Mouse (Mus musculus) spleen, postnatal 36 days (tissue): ENCODE measurements around the gene Dusp13.

ENCODE experiments used
- DNase-seq, 2 experiments: peaks; one replicate each; pipeline ENCODE4 v3.0.0; 2022; ENCODE audit warnings: low spot score in 2 of 2, mixed read lengths in 1 of 2

Gene Dusp13

DNA sequence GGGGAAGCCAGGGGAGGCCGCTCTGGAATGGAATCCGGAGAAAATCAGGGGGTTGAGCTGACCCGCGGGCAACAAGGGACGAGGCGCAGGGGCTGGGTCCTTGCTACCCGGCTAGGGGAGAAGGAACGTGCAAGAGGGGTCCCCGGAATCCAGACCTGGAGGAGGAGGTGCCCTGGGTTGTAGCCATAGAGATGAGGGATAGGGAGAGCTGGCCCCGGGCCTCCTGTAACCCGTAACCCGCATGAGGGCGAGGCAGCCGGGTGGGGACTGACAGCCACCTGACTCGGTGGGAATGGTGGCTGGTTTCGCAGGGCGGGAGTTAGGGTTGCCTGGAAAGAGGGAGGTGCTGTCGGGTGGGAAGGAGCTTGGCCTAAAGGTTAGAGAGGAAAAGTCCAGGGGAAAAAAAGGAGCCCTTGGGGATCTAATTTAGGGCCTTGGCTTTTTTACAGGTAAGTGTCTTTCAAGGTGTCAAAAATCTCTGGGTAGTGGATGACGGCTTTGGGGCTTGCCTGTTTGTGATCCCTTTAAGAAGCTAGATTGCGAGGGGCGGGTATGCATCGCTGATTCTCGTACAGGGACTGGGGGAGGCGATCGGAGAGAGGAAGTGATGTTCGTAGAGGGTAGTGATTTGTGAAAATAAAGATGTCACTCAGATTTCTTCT, at the start of gene Dusp13:
Gene Dusp13 (minus strand): TSS at position 301 of the 662 bp plus-strand sequence.
- peak; percentile 63 to 70 for DNase-seq

DNA sequence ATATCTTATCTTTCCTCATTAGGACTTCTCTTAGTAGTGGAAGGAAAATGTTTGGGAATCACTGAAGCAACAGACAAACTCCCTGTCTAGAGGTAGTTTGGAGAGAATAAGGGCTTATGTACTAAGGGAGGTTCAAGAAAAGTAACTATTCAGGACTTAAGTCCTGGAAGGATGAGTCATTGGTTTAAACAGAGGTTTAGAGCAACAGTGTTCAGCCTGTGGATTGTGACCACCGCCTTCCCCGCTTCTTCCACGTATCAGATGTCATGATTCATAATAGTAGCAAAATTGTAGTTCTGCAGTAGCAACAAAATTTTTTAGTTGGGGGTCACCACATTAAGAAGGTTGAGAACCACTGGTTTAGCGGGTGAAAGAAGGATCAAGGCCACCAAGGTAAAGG, 49.7 kb upstream of the Dusp13 start:
- no peak for DNase-seq

DNA sequence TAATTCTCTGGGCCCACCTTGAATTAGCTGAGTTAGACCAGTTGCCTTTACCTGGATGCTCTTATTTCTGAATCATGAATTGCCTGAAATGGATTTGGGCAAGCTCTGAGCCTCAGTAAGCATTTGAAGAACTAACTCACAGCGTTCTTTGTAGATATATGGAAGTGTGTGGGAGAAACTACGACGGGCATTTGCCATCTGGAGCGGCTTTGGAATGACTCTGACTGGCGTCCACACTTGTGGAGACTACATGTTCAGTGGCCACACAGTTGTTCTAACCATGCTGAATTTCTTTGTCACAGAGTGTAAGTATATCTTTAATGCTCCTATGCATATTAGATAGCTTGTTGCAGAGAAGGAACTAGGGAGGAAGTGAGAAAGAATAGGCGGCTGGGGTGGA, 41.3 kb upstream of the Dusp13 start:
- no peak for DNase-seq

DNA sequence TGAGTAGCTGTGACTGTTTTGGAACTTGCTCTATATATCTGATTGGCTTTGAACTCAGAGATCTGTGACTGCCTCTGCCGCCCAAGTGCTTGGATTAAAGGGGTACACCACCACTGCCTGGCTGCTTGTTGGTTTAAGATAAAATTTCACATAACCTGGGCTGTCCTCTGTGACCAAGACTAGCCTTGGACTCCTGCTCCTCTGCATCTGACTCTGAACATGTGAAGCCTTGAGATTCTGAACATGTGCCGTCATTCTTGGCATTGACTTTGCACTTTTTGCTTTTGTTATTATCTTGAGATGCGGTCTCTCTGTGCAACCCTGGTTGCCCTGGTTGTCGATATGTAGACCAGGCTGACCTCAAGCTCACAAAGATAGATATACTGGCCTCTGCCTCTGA, 40.7 kb upstream of the Dusp13 start:
- DNase-seq, result no peak

DNA sequence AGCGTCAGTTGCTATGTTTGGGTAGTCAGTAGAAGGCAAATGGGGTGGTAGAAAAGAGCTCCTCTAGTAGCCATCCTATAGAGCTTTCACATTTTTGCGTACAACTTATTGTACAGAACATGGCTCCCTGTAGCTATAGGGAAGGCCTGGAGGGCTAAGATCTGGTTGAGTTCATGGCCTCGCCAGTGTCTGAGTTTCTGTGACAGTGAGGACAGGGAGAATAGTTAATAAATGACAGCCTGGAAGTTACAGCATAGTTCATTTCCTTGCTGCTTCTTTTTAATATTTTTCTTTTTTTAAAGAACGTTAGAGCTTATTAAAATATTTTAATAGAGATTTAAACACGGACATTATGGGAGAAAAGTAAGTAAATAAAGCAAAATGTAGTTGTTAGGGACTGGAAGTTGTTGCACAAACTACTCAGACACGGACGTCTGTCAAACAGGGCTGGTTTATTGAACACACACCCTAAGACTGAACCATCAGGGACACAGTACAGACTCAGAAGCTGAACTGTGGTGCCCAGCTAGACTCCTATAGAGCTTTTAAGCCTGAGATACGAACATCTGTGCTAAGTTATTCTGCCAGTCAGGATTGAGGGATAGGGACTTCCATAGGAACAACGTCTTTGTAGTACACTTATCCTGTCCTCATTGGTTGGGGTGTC, 39.7 kb upstream of the Dusp13 start:
- no peak for DNase-seq

GRCm38 (mm10) chr14:21788121-21788520, 37.1 kb upstream of the Dusp13 start:
- no peak for DNase-seq

DNA sequence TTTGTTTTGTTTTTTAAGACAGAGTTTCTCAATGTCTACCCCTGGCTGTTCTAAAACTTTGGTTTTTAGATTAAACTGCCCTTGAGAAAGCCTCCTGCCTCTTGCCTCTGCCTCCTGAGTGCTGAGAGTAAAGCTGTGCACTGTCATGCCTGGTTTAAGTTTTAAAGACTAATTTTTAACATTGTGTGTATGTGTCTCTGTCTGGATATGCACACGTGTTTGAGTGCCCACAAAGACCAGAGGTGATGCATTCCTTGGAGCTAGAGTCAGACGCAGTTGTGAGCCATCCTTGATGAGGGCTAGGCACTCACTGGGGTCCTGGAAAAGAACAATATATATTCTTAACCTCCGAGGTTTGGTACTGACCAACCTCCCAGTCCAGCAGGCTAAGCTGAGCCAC, 36.4 kb upstream of the Dusp13 start:
- no peak for DNase-seq

GRCm38 (mm10) chr14:21786500-21786899, 35.5 kb upstream of the Dusp13 start:
- no peak for DNase-seq

DNA sequence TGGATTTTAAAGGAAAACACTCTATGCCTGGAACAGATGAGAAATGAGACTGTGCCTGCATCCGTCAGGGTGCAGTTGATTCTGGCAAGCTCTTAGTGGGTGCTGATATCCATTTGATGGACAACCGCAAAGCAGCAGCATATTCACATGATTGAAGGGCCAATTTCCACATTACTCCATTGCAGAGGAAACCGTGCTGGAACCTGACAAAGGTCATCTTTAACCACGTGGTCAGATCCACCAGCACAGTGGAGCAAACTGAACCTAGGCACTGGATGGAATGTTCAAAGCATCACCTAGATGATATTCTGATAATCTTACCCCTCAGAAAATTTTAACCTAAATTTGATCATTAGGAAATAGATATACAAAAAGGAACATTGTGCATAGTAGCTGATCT, 25.2 kb upstream of the Dusp13 start:
- no peak for DNase-seq

GRCm38 (mm10) chr14:21773946-21774345, 23.0 kb upstream of the Dusp13 start:
- DNase-seq, result no peak

- DNase-seq, result no peak
These were observed 21.7 kb upstream of the Dusp13 start for GRCm38 (mm10) chr14:21772506-21773281.

DNA sequence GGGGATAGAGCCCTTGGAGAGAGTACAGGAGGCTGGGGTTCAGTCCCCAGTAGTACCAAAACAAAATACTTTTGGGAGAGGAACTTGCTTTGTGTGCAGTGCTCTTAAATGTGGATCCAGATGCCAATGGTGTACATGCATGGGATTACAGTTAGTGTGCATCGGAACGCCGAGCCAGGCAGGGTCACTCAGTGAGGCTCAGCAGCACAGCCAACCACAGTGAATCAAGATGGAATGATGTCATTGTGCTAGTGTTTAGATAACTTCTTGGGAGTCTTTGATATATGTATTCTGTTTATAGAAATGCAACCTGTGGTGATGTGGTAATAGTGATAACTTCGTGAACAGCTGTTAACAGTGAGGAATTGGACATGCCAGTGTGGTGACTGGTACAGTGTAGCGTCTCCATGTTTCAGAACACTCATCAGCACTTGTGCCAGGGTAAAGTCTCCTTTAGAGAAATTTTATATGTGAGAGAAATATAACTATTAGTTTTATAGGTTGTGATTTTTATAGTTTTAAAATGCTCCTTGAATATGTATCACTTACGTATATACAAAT, 15.5 kb upstream of the Dusp13 start:
- DNase-seq, result no peak

DNA sequence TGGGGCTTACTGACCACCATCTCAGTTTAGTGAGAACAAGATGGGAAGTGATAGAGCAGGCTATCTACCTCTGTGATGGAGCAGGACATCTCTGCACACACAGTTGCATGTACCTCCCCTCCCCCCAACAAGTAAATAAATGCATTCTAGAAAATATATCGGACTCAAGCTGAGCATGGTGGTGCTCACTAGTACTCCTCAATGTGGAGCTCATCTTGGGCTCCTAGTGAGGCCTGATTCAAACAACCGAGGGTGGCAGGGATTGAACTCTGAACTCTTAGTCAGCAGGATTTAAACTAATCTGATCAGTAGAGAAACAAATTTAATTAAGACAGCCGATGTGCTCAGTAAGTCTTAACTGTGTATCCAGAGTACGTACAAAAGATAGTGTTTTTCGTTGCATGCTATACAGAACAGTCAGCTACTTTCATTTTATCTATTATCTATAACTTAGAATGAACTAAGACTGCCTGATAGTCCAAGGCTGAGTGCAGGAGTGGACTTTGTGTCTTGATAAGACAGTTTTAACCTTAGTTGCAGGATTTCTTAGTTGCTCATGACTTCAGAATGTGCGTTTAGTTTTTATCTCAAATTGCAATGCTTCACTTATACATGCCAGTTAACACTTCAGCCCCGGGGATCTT, 14.9 kb upstream of the Dusp13 start:
- DNase-seq, result no peak

DNA sequence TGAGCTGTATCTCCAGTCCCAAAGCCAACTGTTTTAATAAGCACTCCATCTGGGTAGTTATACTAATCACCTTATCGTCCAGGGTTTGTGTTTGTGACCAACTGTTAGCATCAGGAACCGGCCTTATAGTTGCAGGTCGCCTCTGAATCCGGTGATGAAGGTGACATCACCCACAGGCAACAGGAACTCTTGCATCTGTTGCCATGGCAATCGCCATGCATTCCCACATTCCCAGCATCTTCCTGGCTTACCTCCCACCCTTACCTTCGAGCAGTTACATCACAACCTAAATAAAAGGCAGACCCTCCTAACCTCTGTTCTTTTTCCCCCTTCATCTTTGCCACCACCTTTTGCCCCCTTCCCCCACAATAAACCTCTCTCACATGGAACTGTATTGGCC, 13.7 kb upstream of the Dusp13 start:
- no peak for DNase-seq

GRCm38 (mm10) chr14:21763736-21764135, 12.8 kb upstream of the Dusp13 start:
- DNase-seq, result no peak

GRCm38 (mm10) chr14:21761560-21761959, 10.6 kb upstream of the Dusp13 start:
- DNase-seq, result no peak

DNA sequence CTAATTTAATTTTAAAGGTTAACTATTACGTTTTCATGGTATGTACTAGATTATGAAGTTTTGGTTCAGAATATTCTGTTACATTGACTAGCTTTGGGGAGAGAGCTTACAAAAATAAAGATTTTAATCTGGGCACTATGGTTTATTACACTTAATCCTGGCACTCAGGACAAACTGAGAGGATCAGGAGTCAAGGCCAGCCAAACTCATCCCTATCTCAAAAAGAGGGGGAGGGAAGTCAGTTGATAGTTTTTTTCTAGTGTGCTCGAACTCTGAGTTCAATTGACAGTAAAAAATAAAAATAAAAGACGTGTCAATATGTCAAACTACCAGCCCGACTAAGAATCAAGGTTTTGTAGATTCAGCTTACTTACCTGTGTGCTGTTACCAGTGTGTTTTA, 2.4 kb upstream of the Dusp13 start:
- DNase-seq, result no peak

DNA sequence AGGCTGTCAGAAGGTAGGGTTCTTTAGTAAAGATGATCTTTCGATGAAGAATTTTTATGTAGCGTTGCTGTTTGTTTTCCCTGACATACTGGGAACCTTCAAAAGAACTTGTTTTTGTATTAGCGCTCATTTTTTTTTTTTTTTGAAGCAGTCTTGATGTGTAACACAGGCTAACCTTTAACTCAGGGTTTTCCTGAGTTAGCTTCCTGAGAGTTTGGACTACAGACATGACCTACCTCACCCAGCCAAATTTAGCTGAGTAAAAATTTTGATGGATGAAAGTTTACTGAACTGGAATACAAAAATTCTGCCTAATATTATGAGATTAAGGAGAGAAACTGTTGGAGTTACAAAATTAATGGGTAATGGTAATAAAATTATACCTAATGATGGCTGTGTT, 1.4 kb upstream of the Dusp13 start:
- DNase-seq, result no peak

DNA sequence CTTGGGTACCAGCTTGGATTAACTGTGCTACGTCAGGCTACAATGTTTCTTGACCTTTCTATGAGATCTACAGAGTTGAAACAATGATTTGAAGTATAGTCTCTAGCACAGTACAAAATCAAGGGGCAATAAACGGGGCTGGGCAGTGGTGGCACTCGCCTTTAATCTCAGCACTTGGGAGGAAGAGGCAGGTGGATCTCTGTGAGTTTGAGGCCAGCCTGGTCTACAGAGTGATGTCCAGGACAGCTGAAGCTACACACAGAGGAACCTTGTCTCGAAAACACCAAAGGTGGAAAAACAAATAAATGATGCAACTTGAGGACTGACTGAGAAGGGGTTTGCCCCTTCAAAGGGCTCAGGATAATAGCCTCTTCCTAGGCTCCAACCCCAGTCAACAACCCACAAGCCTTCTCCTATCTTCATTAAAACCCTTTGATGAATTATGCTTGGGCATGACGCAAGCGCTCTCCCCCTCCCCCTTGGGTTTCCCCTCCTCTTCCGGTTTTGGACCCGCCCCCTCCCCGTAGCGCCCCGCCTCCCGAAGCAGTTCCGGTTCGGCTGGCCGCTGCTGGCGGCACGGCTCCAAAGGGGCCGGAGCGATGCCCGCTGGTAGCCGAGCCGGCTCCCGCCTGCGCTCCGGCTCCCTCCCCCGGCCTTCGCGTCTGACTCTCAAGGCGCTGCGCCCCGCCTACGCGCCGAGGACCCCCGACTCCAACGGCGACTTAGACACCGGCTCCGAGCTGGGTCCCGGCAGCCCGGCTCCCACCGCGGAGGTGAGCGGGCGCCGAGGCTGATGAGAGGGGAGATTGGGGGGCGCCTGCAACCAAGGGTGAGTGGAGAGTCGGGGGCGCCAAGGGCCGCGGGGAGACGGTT, 737 bp downstream of the Dusp13 start, which contains the start of gene Samd8:
Gene Samd8 (plus strand): TSS at position 524 of the 873 bp plus-strand sequence.
- peak; percentile 72 to 75 for DNase-seq

DNA sequence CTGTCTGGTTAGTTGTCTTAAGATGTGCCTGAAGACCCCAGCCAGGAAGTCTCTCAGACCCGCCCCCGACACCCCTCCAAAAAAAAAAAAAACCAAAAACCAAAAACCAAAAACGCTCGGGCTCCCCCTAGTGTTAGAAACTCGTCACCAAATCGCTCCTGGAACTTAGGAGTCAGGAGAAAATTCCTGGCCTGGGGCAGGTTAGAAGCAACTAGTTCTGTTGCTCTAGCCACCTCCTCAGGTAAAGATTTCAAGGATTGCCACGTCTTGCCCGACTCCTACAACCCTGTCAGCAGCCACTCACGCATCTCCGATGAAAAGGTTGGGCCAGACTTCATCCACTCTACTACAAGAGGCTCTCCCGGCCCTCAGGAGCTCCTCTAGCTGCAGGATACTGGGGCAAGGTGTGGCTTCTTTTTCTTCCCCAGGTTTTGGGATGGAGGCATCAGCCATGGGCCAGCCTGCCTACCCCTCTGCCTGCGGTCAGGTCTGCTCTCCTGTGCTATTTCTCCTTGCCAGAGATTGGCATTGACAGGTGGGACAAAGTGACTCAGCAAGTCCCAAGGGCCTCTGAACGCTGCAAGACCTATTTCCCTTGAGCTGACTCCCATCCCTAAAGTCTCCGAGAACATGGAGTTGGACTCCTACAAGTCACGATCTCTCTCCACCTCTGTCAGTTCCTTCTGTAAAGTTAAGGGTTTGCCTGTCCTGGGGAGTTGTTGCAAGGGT, 2.7 kb downstream of the Dusp13 start:
- DNase-seq, result no peak
